Mouse (Mus musculus): ENCODE data around the gene Mtg2. TPM values are rescaled to one million over a fixed set of nuclear protein-coding genes. Genes with fewer than 3 reads are reported as not detected.

Gene Mtg2
- total RNA-seq, 1 experiment = 33.9 TPM

- peaks cover 3 to 17% of the 10 kb centered on the region in 2 experiments; a peak in 1 of 4 replicates for H3K4me1 ChIP-seq (ENCODE audit: control insufficient read depth in 2 of 2, insufficient read depth in 2 of 2, low read length in 2 of 2, poor library complexity in 1 of 2)
- no peak overlapping the region for H3K9ac ChIP-seq (ENCODE audit: insufficient read depth, low read depth, low read length, poor library complexity, severe bottlenecking)
- H3K27ac ChIP-seq (ENCODE audit: insufficient read depth, low read depth, low read length, poor library complexity, severe bottlenecking) = no peak overlapping the region
- no peak overlapping the region for H3K4me3 ChIP-seq (ENCODE audit: insufficient read depth in 1 of 2, low read depth in 1 of 2, low read length in 2 of 2, poor library complexity in 1 of 2, severe bottlenecking in 1 of 2)
- peaks cover 73% of the 10 kb centered on the region for H3K36me3 ChIP-seq (ENCODE audit: control insufficient read depth, insufficient read depth, low read length, poor library complexity, severe bottlenecking)
- no peak for DNase-seq (ENCODE audit: low read depth, low spot score)
- in situ Hi-C loops (cut with MboI; ENCODE audit: low sequenced_read_pairs in 2 of 2, unreplicated experiment in 2 of 2) = no loop called here
- no peaks in the 10 kb centered on the region for H3K9me3 ChIP-seq (ENCODE audit: control insufficient read depth, insufficient read depth, low read depth, low read length)
- TF ChIP-seq HCFC1 (IDR thresholded peaks at IDR 0.05; ENCODE audit: borderline replicate concordance, insufficient read depth, low read length) = no peak
Measured at GRCm38 (mm10) chr2:180032925-180033324, 37.5 kb upstream of the Mtg2 start.

- TF ChIP-seq HCFC1 (IDR thresholded peaks at IDR 0.05; ENCODE audit: borderline replicate concordance, insufficient read depth, low read length) (no peak), MAFK (IDR thresholded peaks at IDR 0.05; ENCODE audit: insufficient read depth, low read depth, low read length) (no peak), ZC3H11A (IDR thresholded peaks at IDR 0.05; ENCODE audit: borderline replicate concordance, low read depth, low read length) (no peak), ZNF384 (IDR thresholded peaks at IDR 0.05; ENCODE audit: low read depth, low read length) (no peak), CHD2 (IDR thresholded peaks at IDR 0.05; ENCODE audit: low read depth, low read length) (no peak)
- no peak for DNase-seq (ENCODE audit: low read depth, low spot score)
- H3K27ac ChIP-seq (ENCODE audit: insufficient read depth, low read depth, low read length, poor library complexity, severe bottlenecking) = peak overlapping the region; percentile 24; the same call in 1 of the 2 replicates
- in situ Hi-C loops (cut with MboI; ENCODE audit: low sequenced_read_pairs in 2 of 2, unreplicated experiment in 2 of 2) = no loop called here
- H3K9me3 ChIP-seq (ENCODE audit: control insufficient read depth, insufficient read depth, low read depth, low read length) = no peaks in the 10 kb centered on the region
- H3K36me3 ChIP-seq (ENCODE audit: control insufficient read depth, insufficient read depth, low read length, poor library complexity, severe bottlenecking) = peaks cover 73% of the 10 kb centered on the region
- H3K9ac ChIP-seq (ENCODE audit: insufficient read depth, low read depth, low read length, poor library complexity, severe bottlenecking) = no peak overlapping the region
- peaks cover 3 to 17% of the 10 kb centered on the region in 2 experiments; a peak in 1 of 4 replicates for H3K4me1 ChIP-seq (ENCODE audit: control insufficient read depth in 2 of 2, insufficient read depth in 2 of 2, low read length in 2 of 2, poor library complexity in 1 of 2)
- no peak overlapping the region for H3K4me3 ChIP-seq (ENCODE audit: insufficient read depth in 1 of 2, low read depth in 1 of 2, low read length in 2 of 2, poor library complexity in 1 of 2, severe bottlenecking in 1 of 2)
Measured at GRCm38 (mm10) chr2:180033956-180034355, 36.4 kb upstream of the Mtg2 start.

- no peak for DNase-seq (ENCODE audit: low read depth, low spot score)
- Histone ChIP-seq H3K27ac (ENCODE audit: insufficient read depth, low read depth, low read length, poor library complexity, severe bottlenecking) (0 out of 2 replicates have a peak overlapping the region, but pooled peaks have one; percentile 6), H3K4me3 (ENCODE audit: insufficient read depth in 1 of 2, low read depth in 1 of 2, low read length in 2 of 2, poor library complexity in 1 of 2, severe bottlenecking in 1 of 2) (no peak overlapping the region), H3K9me3 (ENCODE audit: control insufficient read depth, insufficient read depth, low read depth, low read length) (no peaks in the 10 kb centered on the region), H3K4me1 (ENCODE audit: control insufficient read depth in 2 of 2, insufficient read depth in 2 of 2, low read length in 2 of 2, poor library complexity in 1 of 2) (peaks cover 3 to 17% of the 10 kb centered on the region in 2 experiments; a peak in 1 of 4 replicates), H3K36me3 (ENCODE audit: control insufficient read depth, insufficient read depth, low read length, poor library complexity, severe bottlenecking) (peaks cover 70% of the 10 kb centered on the region), H3K9ac (ENCODE audit: insufficient read depth, low read depth, low read length, poor library complexity, severe bottlenecking) (no peak overlapping the region)
- peak; percentile 85 for TF ChIP-seq ZNF384 (IDR thresholded peaks at IDR 0.05; ENCODE audit: low read depth, low read length)
- TF ChIP-seq ZC3H11A (IDR thresholded peaks at IDR 0.05; ENCODE audit: borderline replicate concordance, low read depth, low read length) = no peak
- in situ Hi-C loops (cut with MboI; ENCODE audit: low sequenced_read_pairs in 2 of 2, unreplicated experiment in 2 of 2) = no loop called here
Measured at GRCm38 (mm10) chr2:180034753-180035152, 35.6 kb upstream of the Mtg2 start.

GRCm38 (mm10) chr2:180040406-180040805 is 30.0 kb upstream of the Mtg2 start:
- no peak for DNase-seq (ENCODE audit: low read depth, low spot score)
- Histone ChIP-seq H3K36me3 (ENCODE audit: control insufficient read depth, insufficient read depth, low read length, poor library complexity, severe bottlenecking) (peaks cover 35% of the 10 kb centered on the region), H3K27ac (ENCODE audit: insufficient read depth, low read depth, low read length, poor library complexity, severe bottlenecking) (no peak overlapping the region), H3K4me1 (ENCODE audit: control insufficient read depth in 2 of 2, insufficient read depth in 2 of 2, low read length in 2 of 2, poor library complexity in 1 of 2) (peaks cover 0 to 11% of the 10 kb centered on the region in 2 experiments; a peak in 1 of 4 replicates), H3K4me3 (ENCODE audit: insufficient read depth in 1 of 2, low read depth in 1 of 2, low read length in 2 of 2, poor library complexity in 1 of 2, severe bottlenecking in 1 of 2) (no peak overlapping the region), H3K9me3 (ENCODE audit: control insufficient read depth, insufficient read depth, low read depth, low read length) (no peaks in the 10 kb centered on the region), H3K9ac (ENCODE audit: insufficient read depth, low read depth, low read length, poor library complexity, severe bottlenecking) (0 out of 2 replicates have a peak overlapping the region, but pooled peaks have one; percentile 35)
- in situ Hi-C loops (cut with MboI; ENCODE audit: low sequenced_read_pairs in 2 of 2, unreplicated experiment in 2 of 2) = loop anchor here in 1 of 2 experiments (10.0 kb wide), 1 partner anchor 126 kb away; no protein-coding TSS in a partner anchor
- TF ChIP-seq ZNF384 (IDR thresholded peaks at IDR 0.05; ENCODE audit: low read depth, low read length) (no peak), MAFK (IDR thresholded peaks at IDR 0.05; ENCODE audit: insufficient read depth, low read depth, low read length) (no peak), HCFC1 (IDR thresholded peaks at IDR 0.05; ENCODE audit: borderline replicate concordance, insufficient read depth, low read length) (no peak), CHD2 (IDR thresholded peaks at IDR 0.05; ENCODE audit: low read depth, low read length) (no peak)

- no peak for TF ChIP-seq ZC3H11A (IDR thresholded peaks at IDR 0.05; ENCODE audit: borderline replicate concordance, low read depth, low read length)
- no peak; the same call in 1 of the 2 replicates for TF ChIP-seq HCFC1 (IDR thresholded peaks at IDR 0.05; ENCODE audit: borderline replicate concordance, insufficient read depth, low read length)
- TF ChIP-seq ZNF384 (IDR thresholded peaks at IDR 0.05; ENCODE audit: low read depth, low read length) = no peak
- no peak for TF ChIP-seq CHD2 (IDR thresholded peaks at IDR 0.05; ENCODE audit: low read depth, low read length)
- TF ChIP-seq MAFK (IDR thresholded peaks at IDR 0.05; ENCODE audit: insufficient read depth, low read depth, low read length) = no peak
- in situ Hi-C loops (cut with MboI; ENCODE audit: low sequenced_read_pairs in 2 of 2, unreplicated experiment in 2 of 2) = loop anchor here in 1 of 2 experiments (10.0 kb wide), 1 partner anchor 127 kb away; no protein-coding TSS in a partner anchor
- H3K9me3 ChIP-seq (ENCODE audit: control insufficient read depth, insufficient read depth, low read depth, low read length) = no peaks in the 10 kb centered on the region
- H3K36me3 ChIP-seq (ENCODE audit: control insufficient read depth, insufficient read depth, low read length, poor library complexity, severe bottlenecking) = peaks cover 24% of the 10 kb centered on the region
- H3K4me1 ChIP-seq (ENCODE audit: control insufficient read depth in 2 of 2, insufficient read depth in 2 of 2, low read length in 2 of 2, poor library complexity in 1 of 2) = peaks cover 0 to 9% of the 10 kb centered on the region in 2 experiments; a peak in 1 of 4 replicates
- peak overlapping the region; percentile 89 to 96 for H3K4me3 ChIP-seq (ENCODE audit: insufficient read depth in 1 of 2, low read depth in 1 of 2, low read length in 2 of 2, poor library complexity in 1 of 2, severe bottlenecking in 1 of 2)
- peak overlapping the region; percentile 84 for H3K27ac ChIP-seq (ENCODE audit: insufficient read depth, low read depth, low read length, poor library complexity, severe bottlenecking)
- no peak for DNase-seq (ENCODE audit: low read depth, low spot score)
- H3K9ac ChIP-seq (ENCODE audit: insufficient read depth, low read depth, low read length, poor library complexity, severe bottlenecking) = peak overlapping the region; percentile 95
Measured at GRCm38 (mm10) chr2:180041577-180042255, 28.7 kb upstream of the Mtg2 start.

Measured in ES-E14 (cell line).